Mouse (Mus musculus) CH12.LX (cell line): Measurements from ENCODE around the gene Tbc1d9.

ENCODE experiments used
- CTCF ChIP-seq, 2 experiments: IDR thresholded peaks in 1 of 2; conservative IDR thresholded peaks in 1 of 2; 2 replicates each; pipeline ENCODE4 v1.5.1; 2011 to 2012; ENCODE audit warnings: low read depth in 2 of 2, low read length in 2 of 2, improper control_type of control experiment in 1 of 2, inconsistent platforms in 1 of 2, mild to moderate bottlenecking in 1 of 2, moderate library complexity in 1 of 2
- ELF1 ChIP-seq: IDR thresholded peaks from 2 replicates; pipeline ENCODE4 v1.6.1; 2014; ENCODE audit warnings: low read depth, mild to moderate bottlenecking, inconsistent platforms, low read length, improper control_type of control experiment
- MAFK ChIP-seq: IDR thresholded peaks from 2 replicates; pipeline ENCODE4 v1.6.1; 2011; ENCODE audit warnings: low read length, improper control_type of control experiment; ENCODE audit not compliant: insufficient replicate concordance
- MAX ChIP-seq: IDR thresholded peaks from 2 replicates; pipeline ENCODE4 v1.6.1; 2011; ENCODE audit warnings: low read length, improper control_type of control experiment
- POLR2A ChIP-seq: IDR thresholded peaks from 2 replicates; pipeline ENCODE4 v1.6.1; 2011; ENCODE audit warnings: low read depth, mild to moderate bottlenecking, improper control_type of control experiment, low read length
- POLR2AphosphoS2 ChIP-seq: IDR thresholded peaks from 2 replicates; pipeline ENCODE4 v1.6.1; 2011; ENCODE audit warnings: low read depth, low read length, improper control_type of control experiment
- RCOR1 ChIP-seq: conservative IDR thresholded peaks from 2 replicates; pipeline ENCODE4 v1.6.1; 2012; ENCODE audit warnings: low read depth, mild to moderate bottlenecking, inconsistent platforms, low read length, improper control_type of control experiment
- SIN3A ChIP-seq: IDR thresholded peaks from 2 replicates; pipeline ENCODE4 v1.6.1; 2012; ENCODE audit warnings: low read length, improper control_type of control experiment, inconsistent platforms
- USF2 ChIP-seq: conservative IDR thresholded peaks from 2 replicates; pipeline ENCODE4 v1.6.1; 2011; ENCODE audit warnings: low read depth, low read length, improper control_type of control experiment

- TF ChIP-seq CTCF (conservative IDR thresholded peaks at IDR 0.05 in 1 of 2, IDR thresholded peaks at IDR 0.05 in 1 of 2; ENCODE audit: low read depth in 2 of 2, low read length in 2 of 2): no peak
- TF ChIP-seq USF2: no peak
- no peak for TF ChIP-seq POLR2AphosphoS2
- TF ChIP-seq POLR2A: no peak
- TF ChIP-seq SIN3A: no peak
- TF ChIP-seq MAX: no peak
- TF ChIP-seq MAFK: no peak
- TF ChIP-seq ELF1: no peak
- TF ChIP-seq RCOR1: no peak
These were observed 30.9 kb downstream of the Tbc1d9 start for GRCm38 (mm10) chr8:83196088-83196487.
